Mouse (Mus musculus) limb, embryonic 12.5 days (tissue): ENCODE measurements at regions not wholly inside any gene's neighbourhood (a gene's known extent, or its start where the extent isn't known, plus 50 kb on each side); places are given as distances from the start of the nearest gene placed in this dataset.
"Not testable (repeated sequence)": the region's sequence is repeated elsewhere in the genome, so short reads cannot be mapped to it uniquely, and the experiment has no call there.

Source experiments
- ATAC-seq: fragments of 200-750 bp; cut with Nextera tagmentation; 2 replicates; pipeline ENCODE4 v1.8.0; 2017; ENCODE audit warnings: low read depth, moderate TSS enrichment; ENCODE audit not compliant: insufficient number of reproducible peaks, insufficient read depth, low FRiP score, low TSS enrichment
- H3K27ac ChIP-seq: fragments of 300-500 bp; sonication (generic); 2 replicates; pipeline ENCODE4 v1.5.1; 2016; ENCODE audit warnings: mild to moderate bottlenecking, moderate library complexity
- H3K27me3 ChIP-seq: fragments of 300-500 bp; sonication (generic); 2 replicates; pipeline ENCODE4 v1.6.1; 2016; ENCODE audit warnings: mild to moderate bottlenecking, moderate library complexity
- H3K36me3 ChIP-seq: fragments of 300-500 bp; sonication (generic); 2 replicates; pipeline ENCODE4 v1.6.1; 2016; ENCODE audit warnings: mild to moderate bottlenecking, moderate library complexity
- H3K4me1 ChIP-seq: fragments of 300-500 bp; sonication (generic); replicated peaks from 2 replicates; pipeline ENCODE4 v1.6.1; 2016
- H3K4me2 ChIP-seq: fragments of 300-500 bp; sonication (generic); 2 replicates; pipeline ENCODE4 v1.6.1; 2016; ENCODE audit warnings: mild to moderate bottlenecking, moderate library complexity
- H3K4me3 ChIP-seq: fragments of 300-500 bp; sonication (generic); replicated peaks from 2 replicates; pipeline ENCODE4 v1.5.1; 2016; ENCODE audit warnings: mild to moderate bottlenecking
- H3K9ac ChIP-seq: fragments of 300-500 bp; sonication (generic); replicated peaks from 2 replicates; pipeline ENCODE4 v1.6.1; 2016; ENCODE audit warnings: mild to moderate bottlenecking, moderate library complexity
- H3K9me3 ChIP-seq: fragments of 300-500 bp; sonication (generic); 2 replicates; pipeline ENCODE4 v1.6.1; 2016; ENCODE audit warnings: mild to moderate bottlenecking, moderate library complexity
- WGBS: fragments of 180-500 bp; shearing (Covaris S2); methylation state at CpG from one replicate; pipeline ENCODE4 v1.1.7; 2016; 5-methylcytosine and 5-hydroxymethylcytosine counted together

DNA sequence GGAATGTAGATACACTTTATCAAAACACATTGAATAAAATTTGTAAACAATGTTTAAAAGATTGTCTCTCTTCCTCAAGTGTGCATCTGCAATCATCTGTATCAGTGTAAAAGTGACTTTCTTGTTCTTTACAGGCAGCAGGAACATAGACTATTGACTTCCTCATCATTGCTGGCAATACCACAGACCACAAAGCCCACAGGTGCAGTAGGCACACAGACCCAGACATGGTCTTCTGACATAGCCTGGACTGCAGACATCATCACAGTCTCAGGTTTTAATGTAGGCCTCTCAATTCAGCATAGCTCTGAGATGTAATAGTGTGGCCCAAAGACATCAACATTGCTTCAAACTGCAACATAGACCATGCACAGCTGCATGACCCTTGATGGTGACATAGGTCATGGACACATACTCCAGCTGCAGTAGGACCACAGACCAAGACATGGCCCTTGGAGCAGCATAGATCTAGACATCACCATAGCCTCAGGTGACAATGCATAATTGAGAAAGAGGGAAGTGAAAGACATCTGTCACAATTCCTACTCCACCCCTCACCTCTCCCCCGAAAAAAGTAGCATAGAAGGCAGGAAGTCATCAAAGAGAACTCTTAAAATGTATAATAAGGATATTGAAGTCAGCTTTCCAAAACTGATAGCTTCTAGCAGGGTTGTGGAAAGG, 74.1 kb upstream of the Speer2 start:
- Histone ChIP-seq H3K36me3 (no peaks in the 10 kb centered on the region), H3K4me3 (no peak overlapping the region), H3K4me1 (no peaks in the 10 kb centered on the region), H3K27ac (no peak overlapping the region), H3K27me3 (no peaks in the 10 kb centered on the region), H3K9ac (no peak overlapping the region), H3K4me2 (no peak overlapping the region), H3K9me3 (no peaks in the 10 kb centered on the region)
- no peak for ATAC-seq
- 58% methylated on average over 1 of the region's 1 CpGs for WGBS

DNA sequence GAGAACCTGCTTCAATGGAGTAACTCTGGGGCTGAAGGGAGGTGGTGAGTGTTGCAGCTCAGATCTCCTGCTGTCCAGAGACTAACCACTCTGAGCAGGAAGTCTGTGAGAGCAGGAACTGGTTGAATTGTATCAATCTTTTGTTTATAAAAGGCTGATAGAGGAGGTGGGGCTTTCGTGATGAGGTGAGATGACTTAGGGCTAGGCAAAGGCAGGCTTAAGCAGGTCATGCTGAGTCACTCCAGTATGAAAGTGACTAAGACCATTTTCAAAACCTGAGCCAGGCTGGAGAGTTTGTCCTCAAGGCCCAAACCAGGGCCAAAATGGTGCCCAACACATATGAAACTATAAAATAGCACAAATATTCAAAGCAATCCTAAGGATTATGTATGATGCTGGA, 80.1 kb upstream of the Speer2 start:
- no peak overlapping the region for H3K27ac ChIP-seq
- no peaks in the 10 kb centered on the region for H3K4me1 ChIP-seq
- no peaks in the 10 kb centered on the region for H3K9me3 ChIP-seq
- ATAC-seq, result no peak
- 82% methylated on average over 1 of the region's 1 CpGs for WGBS
- H3K9ac ChIP-seq, result no peak overlapping the region
- H3K4me2 ChIP-seq, result no peak overlapping the region
- no peaks in the 10 kb centered on the region for H3K27me3 ChIP-seq
- H3K4me3 ChIP-seq, result no peak overlapping the region
- no peaks in the 10 kb centered on the region for H3K36me3 ChIP-seq

DNA sequence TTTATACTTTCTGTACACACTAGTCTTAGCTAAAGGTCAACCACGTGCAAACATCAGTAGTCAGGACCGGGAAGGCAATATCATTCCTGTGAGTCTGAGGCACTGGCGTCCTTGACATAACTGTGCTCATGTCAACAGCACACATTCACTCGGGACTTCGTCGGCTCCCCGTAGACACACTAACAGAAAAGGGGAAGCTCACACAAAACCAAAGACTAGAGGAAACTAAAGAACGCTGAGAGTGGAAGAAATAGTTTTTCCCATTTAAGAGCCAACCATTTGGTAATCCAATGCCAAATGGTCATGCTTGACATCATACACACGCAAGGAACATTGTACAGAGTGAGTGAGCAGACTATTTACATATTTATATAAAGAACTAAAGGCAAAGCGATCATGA, 85.2 kb upstream of the Speer2 start:
- WGBS, result 92% methylated on average over 10 of the region's 10 CpGs
- Histone ChIP-seq H3K9me3 (no peaks in the 10 kb centered on the region), H3K27ac (no peak overlapping the region), H3K4me2 (no peak overlapping the region), H3K36me3 (no peaks in the 10 kb centered on the region), H3K4me3 (no peak overlapping the region), H3K9ac (no peak overlapping the region), H3K27me3 (no peaks in the 10 kb centered on the region), H3K4me1 (no peaks in the 10 kb centered on the region)
- ATAC-seq, result no peak

DNA sequence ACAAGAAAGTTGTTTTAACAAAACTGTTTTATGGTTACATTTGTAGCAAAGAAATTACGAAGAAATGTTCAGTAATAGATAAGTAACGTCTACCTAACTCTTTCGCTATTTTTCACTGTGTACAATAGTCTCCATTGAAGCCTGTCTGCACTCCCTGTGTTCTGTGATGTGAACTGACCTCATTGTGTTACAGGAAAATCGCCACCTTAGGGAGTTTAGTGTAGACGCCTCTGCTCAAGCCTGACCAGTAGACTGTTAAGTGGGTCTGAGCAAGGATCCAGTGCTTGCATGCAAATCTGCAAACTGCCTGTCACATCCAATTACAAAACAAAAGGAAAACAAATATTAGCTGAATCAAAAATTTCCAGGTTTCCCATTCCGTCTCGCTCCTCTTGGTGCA, 85.8 kb upstream of the Speer2 start:
- no peaks in the 10 kb centered on the region for H3K36me3 ChIP-seq

GRCm38 (mm10) chr16:69951581-69951980, 88.0 kb upstream of the Speer2 start:
- H3K27me3 ChIP-seq, result no peaks in the 10 kb centered on the region
- H3K4me1 ChIP-seq, result no peaks in the 10 kb centered on the region
- ATAC-seq, result no peak
- WGBS, result 64% methylated on average over 2 of the region's 2 CpGs
- no peak overlapping the region for H3K4me2 ChIP-seq
- H3K27ac ChIP-seq, result no peak overlapping the region
- no peaks in the 10 kb centered on the region for H3K9me3 ChIP-seq
- no peak overlapping the region for H3K9ac ChIP-seq
- H3K36me3 ChIP-seq, result no peaks in the 10 kb centered on the region
- no peak overlapping the region for H3K4me3 ChIP-seq

More for the DNA sequence above, 85.8 kb upstream of the Speer2 start:
- H3K4me2 ChIP-seq, result no peak overlapping the region
- no peaks in the 10 kb centered on the region for H3K9me3 ChIP-seq
- 86% methylated on average over 7 of the region's 7 CpGs for WGBS
- H3K9ac ChIP-seq, result no peak overlapping the region
- no peaks in the 10 kb centered on the region for H3K4me1 ChIP-seq
- no peak overlapping the region for H3K4me3 ChIP-seq
- no peak for ATAC-seq
- H3K27me3 ChIP-seq, result no peaks in the 10 kb centered on the region
- no peak overlapping the region for H3K27ac ChIP-seq

DNA sequence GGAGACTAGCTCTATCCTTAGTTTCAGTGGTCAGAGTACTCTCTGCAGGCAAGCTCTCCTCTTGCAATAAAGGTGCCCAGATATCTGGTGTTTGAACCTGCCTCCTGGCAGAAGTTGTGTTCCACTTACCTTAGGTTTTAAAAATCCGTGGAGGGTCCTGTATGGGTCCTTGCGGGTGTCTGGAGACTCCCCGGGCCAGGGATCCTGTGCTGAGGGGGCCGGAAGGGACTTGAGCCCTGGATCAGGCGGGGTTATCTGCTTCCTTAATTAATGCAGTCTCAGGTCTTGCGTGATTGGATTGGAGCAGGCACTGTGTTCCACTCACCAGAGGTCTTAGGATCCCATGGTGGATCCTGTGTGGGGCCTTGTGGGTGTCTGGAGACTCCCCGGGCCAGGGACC, 103.0 kb upstream of the Speer2 start:
- not testable (repeated sequence) for H3K36me3 ChIP-seq, ATAC-seq, H3K4me2 ChIP-seq, H3K9ac ChIP-seq, H3K9me3 ChIP-seq, H3K4me3 ChIP-seq, H3K27ac ChIP-seq, H3K4me1 ChIP-seq, H3K27me3 ChIP-seq
- WGBS, result 93% methylated on average over 7 of the region's 7 CpGs

DNA sequence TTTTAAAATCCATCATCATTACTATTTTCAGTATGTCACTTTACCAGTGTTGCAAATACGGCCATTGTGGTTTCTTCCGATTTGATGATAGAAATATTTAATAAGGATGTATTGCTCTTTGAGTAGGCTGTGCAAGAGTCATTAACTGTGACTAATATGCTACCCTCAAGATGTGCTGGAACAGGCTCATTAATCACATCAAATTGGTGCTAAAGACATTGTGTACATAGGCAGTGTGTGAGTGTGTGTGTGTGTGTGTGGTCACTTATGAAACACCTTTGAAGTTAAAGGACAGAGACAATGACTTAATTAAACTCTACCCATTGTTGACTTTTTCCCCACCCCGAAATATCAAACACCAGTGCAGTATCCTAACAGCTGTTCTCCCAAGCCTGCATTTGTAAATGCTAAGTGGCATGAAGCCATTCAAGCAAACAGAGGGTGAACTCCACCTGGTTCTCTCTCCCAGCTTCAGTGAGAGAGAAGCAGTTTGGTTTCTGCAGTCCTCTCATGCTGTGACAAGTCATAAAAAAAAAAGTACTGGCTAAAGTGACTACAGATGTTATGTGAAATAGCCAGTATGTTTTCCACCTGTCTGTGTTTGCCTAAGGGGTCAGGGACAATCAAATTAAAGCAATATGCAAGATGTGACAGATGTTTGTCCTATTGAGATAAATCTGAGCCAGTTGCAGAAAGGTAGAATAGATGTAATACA, 116.4 kb upstream of the Speer2 start:
- Histone ChIP-seq H3K4me1 (peaks cover 7% of the 10 kb centered on the region; the same call in 1 of the 2 replicates), H3K4me2 (no peak overlapping the region), H3K27ac (no peak overlapping the region), H3K9ac (no peak overlapping the region), H3K4me3 (no peak overlapping the region), H3K36me3 (no peaks in the 10 kb centered on the region), H3K9me3 (no peaks in the 10 kb centered on the region), H3K27me3 (no peaks in the 10 kb centered on the region)
- 36% methylated on average over 3 of the region's 3 CpGs for WGBS
- ATAC-seq, result no peak; the same call in 1 of the 2 replicates

DNA sequence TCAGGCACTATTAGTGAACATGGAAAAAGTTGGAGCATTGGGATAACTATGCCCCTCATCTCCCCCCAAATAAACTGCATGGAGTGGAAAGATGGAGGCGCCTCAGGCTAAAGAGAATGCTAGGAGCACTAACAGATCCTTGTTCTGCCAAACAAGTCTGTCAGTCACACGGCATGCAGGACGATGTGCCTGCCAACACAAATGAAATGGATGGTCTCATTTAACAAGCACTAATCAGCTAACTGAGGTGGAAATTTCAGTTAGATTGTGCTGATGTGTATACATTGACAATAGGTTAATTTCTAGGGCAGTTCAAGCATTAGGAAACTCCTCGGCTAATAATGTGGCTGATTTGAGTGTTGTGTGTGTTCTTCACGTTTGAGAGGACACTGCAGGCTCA, 120.8 kb upstream of the Speer2 start:
- Histone ChIP-seq H3K4me1 (peaks cover 7% of the 10 kb centered on the region; the same call in 1 of the 2 replicates), H3K36me3 (no peaks in the 10 kb centered on the region), H3K4me2 (no peak overlapping the region), H3K9me3 (no peaks in the 10 kb centered on the region), H3K9ac (no peak overlapping the region), H3K27ac (no peak overlapping the region), H3K4me3 (no peak overlapping the region), H3K27me3 (no peaks in the 10 kb centered on the region)
- no peak for ATAC-seq
- WGBS, result 56% methylated on average over 5 of the region's 5 CpGs

DNA sequence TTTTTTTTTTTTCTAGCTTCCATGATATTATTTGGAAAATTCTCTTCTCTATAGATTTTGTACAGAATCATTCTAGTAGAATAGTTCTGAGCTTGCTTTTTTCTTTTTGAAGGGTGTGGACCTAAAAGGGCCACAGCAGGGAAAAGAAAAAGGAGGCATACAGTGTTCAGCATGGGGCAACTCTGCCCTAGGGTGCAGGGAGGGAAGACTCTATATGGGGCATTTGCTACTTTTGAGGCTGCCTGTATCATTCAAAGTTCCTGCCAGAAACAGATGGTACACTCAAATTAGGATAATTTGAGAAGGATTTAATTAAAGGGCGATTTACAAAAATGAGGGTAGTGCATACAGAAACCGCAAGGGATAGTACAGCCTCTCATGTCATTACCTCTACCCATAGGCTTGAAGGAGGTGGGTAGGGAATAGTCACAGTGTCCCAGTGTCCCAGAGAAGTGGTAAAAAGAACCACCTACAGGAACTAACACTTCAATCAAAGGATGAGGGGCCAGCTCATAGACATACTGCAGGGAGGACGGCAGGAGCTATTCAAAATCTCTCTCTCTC, 128.4 kb upstream of the Speer2 start:
- Histone ChIP-seq H3K36me3 (no peaks in the 10 kb centered on the region), H3K9me3 (no peaks in the 10 kb centered on the region), H3K4me3 (no peak overlapping the region), H3K27me3 (no peaks in the 10 kb centered on the region), H3K27ac (no peak overlapping the region), H3K4me1 (no peaks in the 10 kb centered on the region), H3K9ac (no peak overlapping the region), H3K4me2 (no peak overlapping the region)
- WGBS, result 64% methylated on average over 3 of the region's 3 CpGs
- no peak for ATAC-seq

DNA sequence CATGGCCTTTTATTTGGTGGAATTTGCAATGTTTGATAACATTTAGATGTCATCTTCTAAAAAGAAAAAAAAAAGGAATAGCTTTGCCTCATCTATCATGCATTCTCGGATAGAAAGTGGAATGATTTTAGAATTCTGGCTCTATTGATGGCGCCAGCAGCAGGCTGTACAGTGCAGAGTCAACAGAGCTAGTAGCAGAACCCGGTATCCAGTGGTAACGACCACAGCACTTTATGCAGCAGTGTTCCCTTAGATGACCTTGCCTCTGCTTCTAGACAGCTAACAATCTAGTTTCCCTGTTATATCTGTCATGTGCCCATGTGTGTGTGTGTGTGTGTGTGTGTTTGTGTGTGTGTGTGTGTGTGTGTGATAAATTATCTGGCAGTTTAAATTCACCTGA, 129.2 kb upstream of the Speer2 start:
- no peak overlapping the region for H3K4me3 ChIP-seq
- 77% methylated on average over 4 of the region's 4 CpGs for WGBS
- no peaks in the 10 kb centered on the region for H3K36me3 ChIP-seq
- H3K27me3 ChIP-seq, result no peaks in the 10 kb centered on the region
- no peaks in the 10 kb centered on the region for H3K9me3 ChIP-seq
- ATAC-seq, result no peak
- H3K4me2 ChIP-seq, result no peak overlapping the region
- H3K27ac ChIP-seq, result no peak overlapping the region
- H3K9ac ChIP-seq, result no peak overlapping the region
- no peaks in the 10 kb centered on the region for H3K4me1 ChIP-seq

GRCm38 (mm10) chr16:70006863-70007262, 143.3 kb upstream of the Speer2 start:
- ATAC-seq, result no peak
- Histone ChIP-seq H3K9ac (no peak overlapping the region), H3K4me1 (no peaks in the 10 kb centered on the region), H3K9me3 (no peaks in the 10 kb centered on the region), H3K4me2 (no peak overlapping the region), H3K36me3 (no peaks in the 10 kb centered on the region), H3K4me3 (no peak overlapping the region), H3K27me3 (no peaks in the 10 kb centered on the region), H3K27ac (no peak overlapping the region)
- 88% methylated on average over 2 of the region's 2 CpGs for WGBS
